Mouse (Mus musculus) fat pad, adult 2 months (tissue): ENCODE measurements at regions not wholly inside any gene's neighbourhood (a gene's known extent, or its start where the extent isn't known, plus 50 kb on each side); places are given as distances from the start of the nearest gene placed in this dataset.
"Not testable (repeated sequence)": the region's sequence is repeated elsewhere in the genome, so short reads cannot be mapped to it uniquely, and the experiment has no call there.

ENCODE experiments used
- DNase-seq: peaks from one replicate; pipeline ENCODE4 v3.0.0-alpha.2; 2011; ENCODE audit warnings: low read depth, low spot score; ENCODE audit errors: extremely low read depth

- no peak for DNase-seq
Observed at GRCm38 (mm10) chr3:20892916-20893430, 526.0 kb upstream of the Agtr1b start.

GRCm38 (mm10) chr3:20864241-20864640 is 497.3 kb upstream of the Agtr1b start:
- no peak for DNase-seq

- DNase-seq: no peak
Observed at GRCm38 (mm10) chr3:20831038-20831437, 464.1 kb upstream of the Agtr1b start.

- DNase-seq: no peak
Observed at GRCm38 (mm10) chr3:20829391-20829790, 462.4 kb upstream of the Agtr1b start.

GRCm38 (mm10) chr3:20828811-20829210 is 461.8 kb upstream of the Agtr1b start:
- no peak for DNase-seq

GRCm38 (mm10) chr3:20825661-20826334 is 458.8 kb upstream of the Agtr1b start:
- DNase-seq: peak; percentile 2

GRCm38 (mm10) chr3:20822226-20822625 is 455.2 kb upstream of the Agtr1b start:
- DNase-seq: no peak

- DNase-seq: no peak
Observed at GRCm38 (mm10) chr3:20821712-20822111, 454.7 kb upstream of the Agtr1b start.

GRCm38 (mm10) chr3:20820047-20820446 is 453.1 kb upstream of the Agtr1b start:
- DNase-seq: no peak

GRCm38 (mm10) chr3:20819586-20819985 is 452.6 kb upstream of the Agtr1b start:
- no peak for DNase-seq

- no peak for DNase-seq
Observed at GRCm38 (mm10) chr3:20816613-20817012, 449.6 kb upstream of the Agtr1b start.

- no peak for DNase-seq
Observed at GRCm38 (mm10) chr3:20794256-20794655, 427.3 kb upstream of the Agtr1b start.

- DNase-seq: no peak
Observed at GRCm38 (mm10) chr3:20792503-20792902, 425.5 kb upstream of the Agtr1b start.

- no peak for DNase-seq
Observed at GRCm38 (mm10) chr3:20777883-20778282, 410.9 kb upstream of the Agtr1b start.

GRCm38 (mm10) chr3:20776964-20777304 is 410.0 kb upstream of the Agtr1b start:
- no peak for DNase-seq

GRCm38 (mm10) chr3:20776128-20776963 is 409.4 kb upstream of the Agtr1b start:
- DNase-seq: no peak

GRCm38 (mm10) chr3:20734302-20734701 is 367.3 kb upstream of the Agtr1b start:
- no peak for DNase-seq

- no peak for DNase-seq
Observed at GRCm38 (mm10) chr3:20732005-20732404, 365.0 kb upstream of the Agtr1b start.

- DNase-seq: no peak
Observed at GRCm38 (mm10) chr3:20730481-20730880, 363.5 kb upstream of the Agtr1b start.

- not testable (repeated sequence) for DNase-seq
Observed at GRCm38 (mm10) chr3:20729776-20730175, 362.8 kb upstream of the Agtr1b start.

GRCm38 (mm10) chr3:20714671-20715070 is 347.7 kb upstream of the Agtr1b start:
- no peak for DNase-seq

GRCm38 (mm10) chr3:20709661-20710060 is 342.7 kb upstream of the Agtr1b start:
- DNase-seq: no peak
